Comparison of ENCODE assay signal across 8 mouse cellular contexts in the genomic region with DNA sequence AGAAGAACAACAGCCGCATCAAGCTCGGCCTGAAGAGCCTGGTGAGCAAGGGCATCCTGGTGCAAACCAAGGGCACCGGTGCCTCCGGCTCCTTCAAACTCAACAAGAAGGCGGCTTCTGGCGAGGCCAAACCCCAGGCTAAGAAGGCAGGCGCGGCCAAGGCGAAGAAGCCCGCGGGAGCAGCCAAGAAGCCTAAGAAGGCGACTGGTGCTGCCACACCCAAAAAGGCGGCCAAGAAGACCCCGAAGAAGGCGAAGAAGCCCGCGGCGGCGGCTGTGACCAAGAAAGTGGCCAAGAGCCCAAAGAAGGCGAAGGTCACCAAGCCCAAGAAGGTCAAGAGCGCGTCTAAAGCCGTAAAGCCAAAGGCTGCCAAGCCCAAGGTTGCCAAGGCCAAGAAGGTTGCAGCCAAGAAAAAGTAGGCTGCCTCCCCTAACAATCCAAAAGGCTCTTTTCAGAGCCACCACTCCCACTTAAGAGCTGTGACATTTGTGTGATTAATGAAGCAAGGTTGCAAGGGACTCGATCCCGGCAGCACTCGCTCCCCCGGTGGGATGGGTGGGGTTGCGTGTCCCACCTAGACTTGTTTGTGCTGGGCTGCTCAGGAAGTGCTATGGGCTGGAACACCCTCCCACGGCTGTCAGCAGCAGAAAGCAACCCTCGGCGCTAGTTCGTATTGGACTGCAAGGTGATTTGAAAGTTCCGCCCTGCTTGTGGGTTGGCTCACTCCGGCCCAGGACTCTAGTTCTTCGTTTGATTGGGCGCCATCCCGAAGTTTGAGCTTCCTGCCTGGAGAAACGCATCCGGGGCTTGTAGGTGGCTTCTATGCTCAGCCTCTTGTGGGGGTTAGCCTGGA. TPM values are rescaled to one million over a fixed set of nuclear protein-coding genes. Genes with fewer than 3 reads are reported as not detected.
DNase-seq lines count a peak whose midpoint lies in the region; ATAC-seq and TF ChIP-seq lines count a peak whose summit lies in the region.

No protein-coding gene starts in this region.

- WGBS in hindbrain, embryonic 14.5 days = under 1% methylated on average over 39 of the region's 39 CpGs

- in situ Hi-C loops in Patski (cut with MboI; ENCODE audit: low pct_unique_long_range_greater_than_20kb) = loop anchor here (10.0 to 25.0 kb wide), 2 partner anchors 114 to 302 kb away; partner anchors contain the start of genes Hist1h1e and Hist1h2be

- peak overlapping the region; percentile 63 for H3K9ac ChIP-seq in hindbrain, embryonic 14.5 days

- no peak for DNase-seq in Patski (ENCODE audit: low read depth, low spot score)
- DNase-seq in cerebellum, postnatal 25 days = peak; percentile 80 to 87
- peak; percentile 80 to 89 for DNase-seq in frontal cortex, postnatal 25 days (ENCODE audit: low spot score in 2 of 2)
- peak; percentile 86 for DNase-seq in hindbrain, embryonic 14.5 days (ENCODE audit: low spot score)
- peak; percentile 69 to 80 for DNase-seq in layer of hippocampus, postnatal 25 days (ENCODE audit: extremely low spot score in 1 of 2, low spot score in 1 of 2)
- DNase-seq in lung, postnatal 14 days = peak; percentile 92
- peak; percentile 87 for DNase-seq in ovary, postnatal 36 days (ENCODE audit: low spot score)
- peak; percentile 88 for DNase-seq in thymus, postnatal 25 days

- H3K4me3 ChIP-seq in hindbrain, embryonic 14.5 days (replicated peaks; ENCODE audit: low read length) = peak overlapping the region; percentile 48

- ATAC-seq in Patski = peak; percentile 68
- peak; percentile 92 for ATAC-seq in hindbrain, embryonic 14.5 days (ENCODE audit: low FRiP score)

- CTCF ChIA-PET in Patski (lab: Charles Lee) = interaction anchor here (1.4 to 15.1 kb wide), 2 partner anchors 13 to 39 kb away, joined by 3 to 137 read pairs; partner anchors contain the start of genes Hist1h3b and Hist1h4c

- peak overlapping the region; percentile 97 for H3K4me2 ChIP-seq in hindbrain, embryonic 14.5 days (replicated peaks)

- H3K9me3 ChIP-seq in hindbrain, embryonic 14.5 days (ENCODE audit: control insufficient read depth, low read length) = no peaks in the 10 kb centered on the region

- TF ChIP-seq CTCF in Patski (IDR thresholded peaks at IDR 0.05) = no peak

- H3K4me1 ChIP-seq in hindbrain, embryonic 14.5 days (replicated peaks; ENCODE audit: control insufficient read depth, insufficient read depth, low read length) = peaks cover 12% of the 10 kb centered on the region; the same call in 1 of the 2 replicates

- H3K36me3 ChIP-seq in hindbrain, embryonic 14.5 days (replicated peaks; ENCODE audit: control insufficient read depth, insufficient read depth) = no peaks in the 10 kb centered on the region

- H3K27me3 ChIP-seq in Patski = no peaks in the 10 kb centered on the region
- no peaks in the 10 kb centered on the region for H3K27me3 ChIP-seq in hindbrain, embryonic 14.5 days (ENCODE audit: control insufficient read depth, insufficient read depth, low read length)

- POLR2A ChIA-PET in Patski (lab: Charles Lee) = interaction anchor here (0.6 to 1.0 kb wide), 5 partner anchors 18 to 176 kb away, joined by 3 to 4 read pairs (median 3); partner anchors contain the start of gene Hist1h4b

- peak overlapping the region; percentile 80 for H3K27ac ChIP-seq in hindbrain, embryonic 14.5 days

RNA-seq across cellular contexts. Expression of gene Hist1h1c, which starts 0.7 kb away (rescaled TPM):
- polyA plus RNA-seq in Patski (2021) = 245 TPM
- 7.2 and 8.3 TPM in 2 replicates for polyA plus RNA-seq in hindbrain, embryonic 14.5 days (2014; fragmentation: Nextera tagmentation; extraction: Ambion mirVana)
- 10 to 100 TPM; 53.2 to 69.4 TPM for total RNA-seq in layer of hippocampus, postnatal 25 days (2021)

RNA-seq across cellular contexts. Expression of gene Hist1h3c, which starts 6.1 kb away (rescaled TPM):
- 0.73 TPM for polyA plus RNA-seq in Patski (2021)
- polyA plus RNA-seq in hindbrain, embryonic 14.5 days (2014; fragmentation: Nextera tagmentation; extraction: Ambion mirVana) = 1.1 TPM in 1 of 2 replicates, not detected in the other
- 1 to 10 TPM; 4.6 to 6.0 TPM for total RNA-seq in layer of hippocampus, postnatal 25 days (2021)

RNA-seq across cellular contexts. Expression of gene Hist1h2bb, which starts 7.2 kb away (rescaled TPM):
- polyA plus RNA-seq in Patski (2021) = 0.41 TPM
- 0.64 TPM in 1 of 2 replicates, not detected in the other for polyA plus RNA-seq in hindbrain, embryonic 14.5 days (2014; fragmentation: Nextera tagmentation; extraction: Ambion mirVana)
- 10 to 100 TPM; 20.1 to 33.5 TPM for total RNA-seq in layer of hippocampus, postnatal 25 days (2021)

RNA-seq across cellular contexts. Expression of gene Hist1h2ab, which starts 11.6 kb away (rescaled TPM):
- polyA plus RNA-seq in Patski (2021) = 0.40 TPM
- polyA plus RNA-seq in hindbrain, embryonic 14.5 days (2014; fragmentation: Nextera tagmentation; extraction: Ambion mirVana) = 6.7 and 9.8 TPM in 2 replicates
- total RNA-seq in layer of hippocampus, postnatal 25 days (2021) = 10 to 100 TPM; 24.8 to 42.0 TPM

RNA-seq across cellular contexts. Expression of gene Hist1h3b, which starts 12.8 kb away (rescaled TPM):
- polyA plus RNA-seq in Patski (2021) = 0.65 TPM
- polyA plus RNA-seq in hindbrain, embryonic 14.5 days (2014; fragmentation: Nextera tagmentation; extraction: Ambion mirVana) = 1.1 and 1.8 TPM in 2 replicates
- total RNA-seq in layer of hippocampus, postnatal 25 days (2021) = 10 to 100 TPM; 12.3 to 22.8 TPM

Comparison
In these comparisons a context has a peak if more than half of its experiments do, and no peak if none do; other contexts are left out.
1. RNA of gene Hist1h1c, which starts 0.7 kb away (polyA plus RNA-seq): 245 TPM in Patski (single experiment); 7.2 to 8.3 TPM in hindbrain, embryonic 14.5 days; every median in the first group is over 10 times any median in the second.